ENCODE assay signal across 8 mouse cellular contexts in the genomic region with DNA sequence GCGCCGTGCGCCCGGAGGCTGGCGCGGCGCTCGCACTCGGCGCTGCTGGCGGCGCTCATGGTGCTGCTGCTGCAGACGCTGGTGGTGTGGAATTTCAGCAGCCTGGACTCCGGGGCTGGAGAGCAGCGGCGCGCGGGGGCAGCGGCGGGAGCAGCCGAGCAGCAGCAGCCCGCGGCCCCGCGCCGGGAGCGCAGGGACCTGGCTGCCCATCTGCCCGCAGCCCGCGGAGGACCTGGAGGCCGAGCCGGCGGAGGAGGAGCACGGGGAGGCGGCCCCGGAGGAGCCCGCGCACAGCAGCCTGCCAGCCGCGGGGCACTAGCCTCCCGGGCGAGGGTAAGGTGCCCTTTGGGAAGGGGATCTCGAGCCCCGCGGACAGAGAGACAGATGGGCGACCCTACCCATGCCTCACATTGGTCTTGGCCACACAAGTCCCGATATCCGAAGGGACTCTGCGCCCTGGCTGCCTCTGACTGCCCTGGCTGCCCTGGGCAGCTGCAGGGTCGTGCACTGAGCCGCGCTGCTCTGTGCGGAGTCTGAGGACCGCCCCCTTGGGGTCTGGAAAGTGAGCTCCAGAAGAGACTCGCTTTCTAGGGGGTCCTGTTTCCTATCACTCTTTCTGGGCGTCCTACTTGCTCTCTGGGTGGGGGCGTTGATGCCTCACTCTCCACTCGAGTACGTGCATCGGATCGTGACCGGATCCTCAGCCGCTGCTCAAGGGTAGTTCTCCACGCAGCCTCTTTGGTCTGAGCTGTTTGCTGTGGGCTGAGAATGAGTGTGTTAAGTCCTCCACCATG. TPM values are rescaled to one million over a fixed set of nuclear protein-coding genes. Genes with fewer than 3 reads are reported as not detected.
DNase-seq lines count a peak whose midpoint lies in the region; ATAC-seq and TF ChIP-seq lines count a peak whose summit lies in the region.

No protein-coding gene starts in this region.

- no peaks in the 10 kb centered on the region for H3K9me3 ChIP-seq in intestine, postnatal 0 days (ENCODE audit: control insufficient read depth)

- under 1% methylated on average over 64 of the region's 64 CpGs for WGBS in cerebellum, adult 2 months
- under 1% methylated on average over 42 of the region's 64 CpGs for WGBS in intestine, postnatal 0 days

- H3K9ac ChIP-seq in intestine, postnatal 0 days (ENCODE audit: low read depth, low read length) = peak overlapping the region; percentile 65

- H3K36me3 ChIP-seq in intestine, postnatal 0 days (ENCODE audit: control insufficient read depth, insufficient read depth) = no peaks in the 10 kb centered on the region

- no peaks in the 10 kb centered on the region for H3K4me1 ChIP-seq in cerebellum, adult 2 months (ENCODE audit: control insufficient read depth, insufficient read depth, low read length)
- H3K4me1 ChIP-seq in intestine, postnatal 0 days (replicated peaks; ENCODE audit: control insufficient read depth, insufficient read depth, low read length) = 0 out of 2 replicates have a peak, but pooled peaks cover 7% of the 10 kb centered on the region

- no peaks in the 10 kb centered on the region; the same call in 1 of the 2 replicates for H3K27me3 ChIP-seq in cerebellum, adult 2 months (ENCODE audit: control insufficient read depth, insufficient read depth, low read length)
- H3K27me3 ChIP-seq in intestine, postnatal 0 days (replicated peaks; ENCODE audit: control insufficient read depth, insufficient read depth, low read length) = 0 out of 2 replicates have a peak, but pooled peaks cover 4% of the 10 kb centered on the region

- TF ChIP-seq POLR2A in cerebellum, adult 2 months (IDR thresholded peaks at IDR 0.05; ENCODE audit: borderline replicate concordance, insufficient read depth, low read length) = no peak

- TF ChIP-seq CTCF in cerebellum, adult 2 months (IDR thresholded peaks at IDR 0.05; ENCODE audit: borderline replicate concordance, insufficient read depth, low read depth, low read length) = no peak
- TF ChIP-seq CTCF in intestine, postnatal 0 days (IDR thresholded peaks at IDR 0.05; ENCODE audit: low read depth) = no peak

- no peak overlapping the region for H3K27ac ChIP-seq in cerebellum, adult 2 months (ENCODE audit: insufficient read depth, low read length)
- H3K27ac ChIP-seq in intestine, postnatal 0 days (ENCODE audit: low read depth, low read length) = no peak overlapping the region

- peak overlapping the region; percentile 96 for H3K4me2 ChIP-seq in intestine, postnatal 0 days (replicated peaks; ENCODE audit: low read depth)

- peak overlapping the region; percentile 36 for H3K4me3 ChIP-seq in cerebellum, adult 2 months (replicated peaks; ENCODE audit: insufficient read depth, low read depth, low read length)
- H3K4me3 ChIP-seq in intestine, postnatal 0 days (ENCODE audit: low read depth, low read length) = peak overlapping the region; percentile 88

- ATAC-seq in intestine, postnatal 0 days = peak; percentile 47

- DNase-seq in left cerebral cortex, adult 18-20 months (ENCODE audit: low spot score in 2 of 2) = peak; percentile 40 to 41
- no peak for DNase-seq in left cerebral cortex, adult 9 months (ENCODE audit: low spot score in 2 of 2)
- DNase-seq in cerebellum, adult 2 months = peak in 1 of 2 experiments; percentile 9
- DNase-seq in gastrocnemius, adult 18-20 months (ENCODE audit: low spot score) = peak; percentile 65
- peak; percentile 33 for DNase-seq in lung, postnatal 14 days
- peak; percentile 38 for DNase-seq in right cerebral cortex, postnatal 4 days
- DNase-seq in frontal cortex, postnatal 10 days (ENCODE audit: low spot score in 2 of 2) = no peak

RNA-seq across cellular contexts. Expression of gene Xylt1, which starts 0.6 kb away (rescaled TPM):
- 10 to 100 TPM; 45.7 to 48.9 TPM for total RNA-seq in left cerebral cortex, adult 18-20 months (2021)
- polyA plus RNA-seq in cerebellum, adult 2 months (2012; rRNA removed) = 8.0 and 8.3 TPM in 2 replicates
- 1 to 10 TPM; 8.2 to 9.3 TPM for total RNA-seq in gastrocnemius, adult 18-20 months (2021)
- polyA plus RNA-seq in intestine, postnatal 0 days (2015; fragmentation: Nextera tagmentation; extraction: Ambion mirVana) = 0.52 and 0.60 TPM in 2 replicates

Comparison
In these comparisons a context has a peak if more than half of its experiments do, and no peak if none do; other contexts are left out.
1. DNase-seq: peak in left cerebral cortex, adult 18-20 months (2 of 2), gastrocnemius, adult 18-20 months (single experiment), lung, postnatal 14 days (single experiment) and right cerebral cortex, postnatal 4 days (single experiment); none in left cerebral cortex, adult 9 months (0 of 2) and frontal cortex, postnatal 10 days (0 of 2).
2. RNA of gene Xylt1, which starts 0.6 kb away (total RNA-seq): 45.7 to 48.9 TPM in left cerebral cortex, adult 18-20 months; 8.2 to 9.3 TPM in gastrocnemius, adult 18-20 months; every median in the first group is over 4 times any median in the second.